ENCODE assay signal across 9 mouse cellular contexts in genomic region chr14:34823136-34823535, GRCm38 (mm10). TPM values are rescaled to one million over a fixed set of nuclear protein-coding genes. Genes with fewer than 3 reads are reported as not detected.
DNase-seq lines count a peak whose midpoint lies in the region; ATAC-seq and TF ChIP-seq lines count a peak whose summit lies in the region.
"Had no signal": no experiment of that assay in that cellular context is flagged by ENCODE, and none has a peak within 500 bp of the region (broad histone marks: within the 10 kb centered on the region; RNA-seq: fewer than 3 reads in every experiment).

No protein-coding gene starts in this region.

- H3K4me2 ChIP-seq in intestine, embryonic 15.5 days (replicated peaks) = peak overlapping the region; percentile 43
- H3K4me2 ChIP-seq in midbrain, postnatal 0 days (ENCODE audit: low read depth, low read length, poor library complexity, severe bottlenecking) = peak overlapping the region; percentile 82
- H3K4me2 ChIP-seq: lung, embryonic 15.5 days had no signal

- no peaks in the 10 kb centered on the region for H3K4me1 ChIP-seq in embryonic fibroblast, embryonic 13.5 days (ENCODE audit: control insufficient read depth, insufficient read depth, low read length)
- H3K4me1 ChIP-seq in intestine, embryonic 15.5 days (replicated peaks) = peaks cover 18% of the 10 kb centered on the region
- H3K4me1 ChIP-seq in midbrain, postnatal 0 days (ENCODE audit: insufficient read depth, low read length) = peaks cover 21% of the 10 kb centered on the region; the same call in 1 of the 2 replicates

- H3K9me3 ChIP-seq in intestine, embryonic 15.5 days = no peaks in the 10 kb centered on the region
- H3K9me3 ChIP-seq in midbrain, postnatal 0 days (ENCODE audit: low read length) = no peaks in the 10 kb centered on the region
- H3K9me3 ChIP-seq: lung, embryonic 15.5 days had no signal

- ATAC-seq in intestine, embryonic 15.5 days = peak; percentile 25; the same call in 1 of the 2 replicates
- peak; percentile 59 for ATAC-seq in midbrain, postnatal 0 days (ENCODE audit: low FRiP score)
- ATAC-seq in erythroblast, adult 5-6 weeks (replicated peaks; ENCODE audit: low FRiP score, poor library complexity, severe bottlenecking) = no peak

- TF ChIP-seq POLR2A in embryonic fibroblast, embryonic 13.5 days (IDR thresholded peaks at IDR 0.05; ENCODE audit: low read depth, low read length) = no peak

- no peak overlapping the region for H3K4me3 ChIP-seq in embryonic fibroblast, embryonic 13.5 days (ENCODE audit: insufficient read depth, low read length)
- no peak overlapping the region for H3K4me3 ChIP-seq in intestine, embryonic 15.5 days (replicated peaks)
- peak overlapping the region; percentile 29 for H3K4me3 ChIP-seq in midbrain, postnatal 0 days (ENCODE audit: low read depth, low read length)
- H3K4me3 ChIP-seq: lung, embryonic 15.5 days had no signal

- peaks cover 63% of the 10 kb centered on the region for H3K27me3 ChIP-seq in intestine, embryonic 15.5 days (replicated peaks)
- H3K27me3 ChIP-seq in midbrain, postnatal 0 days (ENCODE audit: insufficient read depth, low read length) = no peaks in the 10 kb centered on the region

- TF ChIP-seq CTCF in embryonic fibroblast, embryonic 13.5 days (IDR thresholded peaks at IDR 0.05; ENCODE audit: borderline replicate concordance, insufficient read depth, low read length) = peak; percentile 53; the same call in 1 of the 2 replicates
- peak; percentile 89 for TF ChIP-seq CTCF in midbrain, postnatal 0 days (IDR thresholded peaks at IDR 0.05)

- peak; percentile 23 for DNase-seq in urinary bladder, postnatal 14 days (ENCODE audit: low spot score)
- no peak for DNase-seq in urinary bladder, postnatal 36 days (ENCODE audit: low spot score in 2 of 2)
- DNase-seq in left cerebral cortex, adult 18-20 months (ENCODE audit: low spot score in 2 of 2) = peak; percentile 76 to 81
- peak; percentile 93 for DNase-seq in midbrain, postnatal 0 days (ENCODE audit: low spot score)
- no peak for DNase-seq in spleen, adult 18-20 months

- WGBS in intestine, embryonic 15.5 days = 4% methylated on average over 17 of the region's 17 CpGs
- WGBS in midbrain, postnatal 0 days = under 1% methylated on average over 17 of the region's 17 CpGs

- no peak overlapping the region for H3K9ac ChIP-seq in intestine, embryonic 15.5 days
- peak overlapping the region; percentile 45 for H3K9ac ChIP-seq in midbrain, postnatal 0 days (replicated peaks; ENCODE audit: low read length, poor library complexity, severe bottlenecking)
- H3K9ac ChIP-seq: lung, embryonic 15.5 days had no signal

- no peaks in the 10 kb centered on the region for H3K36me3 ChIP-seq in intestine, embryonic 15.5 days
- H3K36me3 ChIP-seq in midbrain, postnatal 0 days (ENCODE audit: insufficient read depth, low read length) = no peaks in the 10 kb centered on the region
- H3K36me3 ChIP-seq: lung, embryonic 15.5 days had no signal

- no peak overlapping the region for H3K27ac ChIP-seq in embryonic fibroblast, embryonic 13.5 days (ENCODE audit: insufficient read depth, low read length)
- no peak overlapping the region for H3K27ac ChIP-seq in intestine, embryonic 15.5 days
- no peak overlapping the region; the same call in 1 of the 2 replicates for H3K27ac ChIP-seq in midbrain, postnatal 0 days (ENCODE audit: low read depth, low read length)
- H3K27ac ChIP-seq: lung, embryonic 15.5 days had no signal

RNA-seq across cellular contexts. Expression of gene Grid1, which starts 3.2 kb away (rescaled TPM):
- not detected in 2 replicates for polyA plus RNA-seq in embryonic fibroblast, embryonic 13.5 days (2011; ENCODE audit: insufficient read length, low read depth, missing spikeins)
- polyA plus RNA-seq in intestine, embryonic 15.5 days (2015; fragmentation: Nextera tagmentation; extraction: Ambion mirVana) = 0.33 and 0.41 TPM in 2 replicates
- 10 to 100 TPM; 44.8 to 45.0 TPM for total RNA-seq in left cerebral cortex, adult 18-20 months (2021)
- 37.2 and 39.4 TPM in 2 replicates for total RNA-seq in midbrain, postnatal 0 days (2014; rRNA removed)
- 9.1 and 10.5 TPM in 2 replicates for polyA plus RNA-seq in midbrain, postnatal 0 days (2015; fragmentation: Nextera tagmentation; extraction: Ambion mirVana)
- not detected in 2 replicates for total RNA-seq in erythroblast, adult 5-6 weeks (2015; ENCODE audit: low replicate concordance)
- total RNA-seq in erythroblast, adult 5-6 weeks (2017; ENCODE audit: low replicate concordance) = 0.34 TPM in 1 of 2 replicates, not detected in the other

Comparison
In these comparisons a context has a peak if more than half of its experiments do, and no peak if none do; other contexts are left out.
1. DNase-seq: peak in urinary bladder, postnatal 14 days (single experiment), left cerebral cortex, adult 18-20 months (2 of 2) and midbrain, postnatal 0 days (single experiment); none in urinary bladder, postnatal 36 days (0 of 2) and spleen, adult 18-20 months (0 of 2).
2. RNA of gene Grid1, which starts 3.2 kb away (total RNA-seq): 44.8 to 45.0 TPM in left cerebral cortex, adult 18-20 months and 37.2 to 39.4 TPM in midbrain, postnatal 0 days; 0.34 TPM in erythroblast, adult 5-6 weeks; every median in the first group is over 10 times any median in the second.